Mouse (Mus musculus): ENCODE data around the gene St8sia6. TPM values are rescaled to one million over a fixed set of nuclear protein-coding genes. Genes with fewer than 3 reads are reported as not detected.
A peak's percentile ranks its signal among the peaks of the same experiment; 100 is the strongest.

The St8sia6 gene
- total RNA-seq, 2 experiments from 2014 or later: 0.51 to 1.2 TPM

- no peak for DNase-seq (ENCODE audit: low spot score in 2 of 2)
Measured at GRCm38 (mm10) chr2:13767532-13768411, 26.1 kb downstream of the St8sia6 start.

- DNase-seq (ENCODE audit: low spot score in 2 of 2): no peak
Measured at GRCm38 (mm10) chr2:13760366-13760765, 33.5 kb downstream of the St8sia6 start.

GRCm38 (mm10) chr2:13757412-13757811, 36.5 kb downstream of the St8sia6 start:
- DNase-seq (ENCODE audit: low spot score in 2 of 2): no peak

GRCm38 (mm10) chr2:13755733-13756132, 38.1 kb downstream of the St8sia6 start:
- no peak for DNase-seq (ENCODE audit: low spot score in 2 of 2)

GRCm38 (mm10) chr2:13751691-13752090, 42.2 kb downstream of the St8sia6 start:
- DNase-seq (ENCODE audit: low spot score in 2 of 2): no peak

- DNase-seq (ENCODE audit: low spot score in 2 of 2): no peak
Measured at GRCm38 (mm10) chr2:13750777-13751176, 43.1 kb downstream of the St8sia6 start.

GRCm38 (mm10) chr2:13750089-13750488, 43.8 kb downstream of the St8sia6 start:
- no peak for DNase-seq (ENCODE audit: low spot score in 2 of 2)

- DNase-seq (ENCODE audit: low spot score in 2 of 2): no peak
Measured at GRCm38 (mm10) chr2:13749176-13749575, 44.7 kb downstream of the St8sia6 start.

GRCm38 (mm10) chr2:13747576-13747975, 46.3 kb downstream of the St8sia6 start:
- DNase-seq (ENCODE audit: low spot score in 2 of 2): peak in 1 of 2 experiments; percentile 20

- no peak for DNase-seq (ENCODE audit: low spot score in 2 of 2)
Measured at GRCm38 (mm10) chr2:13746023-13746422, 47.8 kb downstream of the St8sia6 start.

GRCm38 (mm10) chr2:13738704-13739103, 55.2 kb downstream of the St8sia6 start:
- DNase-seq (ENCODE audit: low spot score in 2 of 2): no peak

- no peak for DNase-seq (ENCODE audit: low spot score in 2 of 2)
Measured at GRCm38 (mm10) chr2:13727901-13728300, 66.0 kb downstream of the St8sia6 start.

- no peak for DNase-seq (ENCODE audit: low spot score in 2 of 2)
Measured at GRCm38 (mm10) chr2:13725592-13725991, 68.3 kb downstream of the St8sia6 start.

GRCm38 (mm10) chr2:13722241-13722640, 71.6 kb downstream of the St8sia6 start:
- no peak for DNase-seq (ENCODE audit: low spot score in 2 of 2)

GRCm38 (mm10) chr2:13718628-13719185, 75.2 kb downstream of the St8sia6 start:
- no peak for DNase-seq (ENCODE audit: low spot score in 2 of 2)

- no peak for DNase-seq (ENCODE audit: low spot score in 2 of 2)
Measured at GRCm38 (mm10) chr2:13708785-13709184, 85.1 kb downstream of the St8sia6 start.

- no peak for DNase-seq (ENCODE audit: low spot score in 2 of 2)
Measured at GRCm38 (mm10) chr2:13697514-13697913, 96.3 kb downstream of the St8sia6 start.

GRCm38 (mm10) chr2:13694417-13694816, 99.4 kb downstream of the St8sia6 start:
- no peak for DNase-seq (ENCODE audit: low spot score in 2 of 2)

- DNase-seq (ENCODE audit: low spot score in 2 of 2): no peak
Measured at GRCm38 (mm10) chr2:13684380-13684779, 109.5 kb downstream of the St8sia6 start.

- DNase-seq (ENCODE audit: low spot score in 2 of 2): no peak
Measured at GRCm38 (mm10) chr2:13683205-13683570, 110.7 kb downstream of the St8sia6 start.

- no peak for DNase-seq (ENCODE audit: low spot score in 2 of 2)
Measured at GRCm38 (mm10) chr2:13682488-13683204, 111.2 kb downstream of the St8sia6 start.

GRCm38 (mm10) chr2:13672946-13673345, 120.9 kb downstream of the St8sia6 start:
- no peak for DNase-seq (ENCODE audit: low spot score in 2 of 2)
